Mouse (Mus musculus) layer of hippocampus, adult 8-10 months (tissue): ENCODE measurements around the gene Plxna1. TPM values are rescaled to one million over a fixed set of nuclear protein-coding genes. Genes with fewer than 3 reads are reported as not detected.

ENCODE experiments used
- DNase-seq, 2 experiments: peaks; one replicate each; pipeline ENCODE4 v3.0.0; 2022; ENCODE audit warnings: low spot score in 2 of 2
- total RNA-seq, 4 experiments: library from RNA; stranded (reverse); gene quantifications; 2 replicates each; pipeline ENCODE4 v1.2.4; 2022

Plxna1 gene
- total RNA-seq, 4 experiments from 2014 or later = 88.9 to 130 (median 110) TPM

- no peak for DNase-seq
Measured at GRCm38 (mm10) chr6:89285116-89285515, 77.3 kb downstream of the Plxna1 start.

DNA sequence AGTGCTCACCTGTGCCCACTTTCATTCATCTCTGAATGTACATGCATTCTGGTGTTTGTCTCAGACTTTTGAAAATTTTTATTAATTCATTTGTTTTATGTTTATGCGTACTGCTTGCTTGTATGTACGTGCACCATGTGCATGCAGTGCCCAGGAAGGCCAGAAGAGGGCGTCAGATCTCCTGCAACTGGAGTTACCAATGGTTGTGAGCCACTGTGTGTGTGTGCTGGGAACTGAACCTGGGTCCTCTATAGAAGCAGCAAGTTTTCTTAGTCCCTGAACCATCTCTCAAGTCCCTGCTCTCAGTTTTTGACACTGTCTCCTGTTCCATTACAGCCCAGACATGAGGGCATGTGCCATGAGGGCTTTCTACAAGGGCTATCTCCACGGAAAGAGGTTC lies 79.3 kb downstream of the Plxna1 start:
- DNase-seq = no peak

- DNase-seq = no peak
Measured at GRCm38 (mm10) chr6:89282626-89283025, 79.8 kb downstream of the Plxna1 start.

- DNase-seq = no peak
Measured at GRCm38 (mm10) chr6:89281492-89282332, 80.7 kb downstream of the Plxna1 start.

GRCm38 (mm10) chr6:89280555-89280954 lies 81.9 kb downstream of the Plxna1 start:
- no peak for DNase-seq

- DNase-seq = peak in 1 of 2 experiments; percentile 31
Measured at GRCm38 (mm10) chr6:89271731-89272475, 90.5 kb downstream of the Plxna1 start.

DNA sequence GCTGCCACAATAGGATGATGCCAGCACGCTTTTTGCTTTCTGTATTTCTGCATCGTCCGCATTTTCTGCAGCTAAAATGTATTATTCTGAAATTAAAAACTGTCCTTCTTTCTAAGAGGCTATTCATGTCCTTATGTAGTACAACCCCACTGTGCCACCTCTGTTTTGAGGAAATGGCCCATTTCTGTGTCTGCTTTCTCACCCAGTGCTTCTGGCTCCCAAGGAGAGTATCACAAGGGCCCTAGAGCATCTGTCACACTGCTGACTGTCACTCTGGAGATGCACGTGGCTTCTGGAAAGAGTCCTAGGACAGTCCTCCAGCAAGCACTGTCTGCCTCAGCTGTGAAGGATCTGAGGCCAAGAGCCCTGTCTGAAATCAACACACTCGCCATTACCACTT lies 95.2 kb downstream of the Plxna1 start:
- no peak for DNase-seq

Other genes starting within 250 kb of the Plxna1 start
- gene Chchd6, start 233.0 kb upstream of the Plxna1 start, total RNA-seq = 10 to 100 TPM; 68.3 to 73.7 (median 71.1) TPM